Mouse (Mus musculus) midbrain, embryonic 12.5 days (tissue): Measurements from ENCODE around the gene Dnmt3a. TPM values are rescaled to one million over a fixed set of nuclear protein-coding genes. Genes with fewer than 3 reads are reported as not detected.
A peak's percentile ranks its signal among the peaks of the same experiment; 100 is the strongest.
"Not testable (repeated sequence)": the region's sequence is repeated elsewhere in the genome, so short reads cannot be mapped to it uniquely, and the experiment has no call there.

Source experiments
- ATAC-seq: fragments of 200-750 bp; cut with Nextera tagmentation; 2 replicates; pipeline ENCODE4 v1.8.0; 2017; ENCODE audit warnings: low read depth, moderate TSS enrichment, moderate library complexity; ENCODE audit not compliant: low FRiP score
- H3K27ac ChIP-seq: fragments of 300-500 bp; sonication (generic); replicated peaks from 2 replicates; pipeline ENCODE4 v1.5.1; 2016; ENCODE audit warnings: mild to moderate bottlenecking
- H3K27me3 ChIP-seq: fragments of 300-500 bp; sonication (generic); 2 replicates; pipeline ENCODE4 v1.6.1; 2016; ENCODE audit warnings: mild to moderate bottlenecking
- H3K36me3 ChIP-seq: fragments of 300-500 bp; sonication (generic); 2 replicates; pipeline ENCODE4 v1.6.1; 2016
- H3K4me1 ChIP-seq: fragments of 300-500 bp; sonication (generic); 2 replicates; pipeline ENCODE4 v1.6.1; 2016
- H3K4me2 ChIP-seq: fragments of 300-500 bp; sonication (generic); replicated peaks from 2 replicates; pipeline ENCODE4 v1.6.1; 2016; ENCODE audit warnings: mild to moderate bottlenecking, moderate library complexity
- H3K4me3 ChIP-seq: fragments of 300-500 bp; sonication (generic); 2 replicates; pipeline ENCODE4 v1.5.1; 2016; ENCODE audit warnings: mild to moderate bottlenecking
- H3K9ac ChIP-seq: fragments of 300-500 bp; sonication (generic); replicated peaks from 2 replicates; pipeline ENCODE4 v1.6.1; 2016; ENCODE audit warnings: mild to moderate bottlenecking, moderate library complexity
- H3K9me3 ChIP-seq: fragments of 300-500 bp; sonication (generic); 2 replicates; pipeline ENCODE4 v1.6.1; 2016; ENCODE audit warnings: mild to moderate bottlenecking
- WGBS: fragments of 180-500 bp; shearing (Covaris S2); methylation state at CpG from one replicate; pipeline ENCODE4 v1.1.7; 2016; 5-methylcytosine and 5-hydroxymethylcytosine counted together
- polyA plus RNA-seq: library from polyadenylated mRNA; unstranded; fragments of >200 nt; fragmentation: Nextera tagmentation; extraction: Ambion mirVana; gene quantifications from 2 replicates; pipeline ENCODE4 v1.2.1, GENCODE M21; 2016

Gene Dnmt3a
- polyA plus RNA-seq, 1 experiment from 2014 or later = 143 TPM

- 0 out of 2 replicates have a peak, but pooled peaks cover 3% of the 10 kb centered on the region for H3K4me1 ChIP-seq
- no peak overlapping the region for H3K9ac ChIP-seq
- WGBS = 69% methylated on average over 10 of the region's 10 CpGs
- peaks cover 44% of the 10 kb centered on the region for H3K36me3 ChIP-seq
- no peaks in the 10 kb centered on the region for H3K9me3 ChIP-seq
- no peak overlapping the region for H3K27ac ChIP-seq
- H3K4me2 ChIP-seq = no peak overlapping the region
- ATAC-seq = 0 out of 2 replicates have a peak, but pooled peaks have one; percentile 42
- no peak overlapping the region for H3K4me3 ChIP-seq
- no peaks in the 10 kb centered on the region for H3K27me3 ChIP-seq
Observed at GRCm38 (mm10) chr12:3910466-3911093, 104.8 kb downstream of the Dnmt3a start.

GRCm38 (mm10) chr12:3911831-3912348, 106.1 kb downstream of the Dnmt3a start:
- no peak overlapping the region for H3K27ac ChIP-seq
- no peaks in the 10 kb centered on the region for H3K9me3 ChIP-seq
- no peak overlapping the region for H3K9ac ChIP-seq
- no peak overlapping the region for H3K4me3 ChIP-seq
- no peak for ATAC-seq
- H3K36me3 ChIP-seq = peaks cover 31% of the 10 kb centered on the region
- H3K4me1 ChIP-seq = 0 out of 2 replicates have a peak, but pooled peaks cover 3% of the 10 kb centered on the region
- 93% methylated on average over 7 of the region's 7 CpGs for WGBS
- H3K4me2 ChIP-seq = no peak overlapping the region
- no peaks in the 10 kb centered on the region for H3K27me3 ChIP-seq

DNA sequence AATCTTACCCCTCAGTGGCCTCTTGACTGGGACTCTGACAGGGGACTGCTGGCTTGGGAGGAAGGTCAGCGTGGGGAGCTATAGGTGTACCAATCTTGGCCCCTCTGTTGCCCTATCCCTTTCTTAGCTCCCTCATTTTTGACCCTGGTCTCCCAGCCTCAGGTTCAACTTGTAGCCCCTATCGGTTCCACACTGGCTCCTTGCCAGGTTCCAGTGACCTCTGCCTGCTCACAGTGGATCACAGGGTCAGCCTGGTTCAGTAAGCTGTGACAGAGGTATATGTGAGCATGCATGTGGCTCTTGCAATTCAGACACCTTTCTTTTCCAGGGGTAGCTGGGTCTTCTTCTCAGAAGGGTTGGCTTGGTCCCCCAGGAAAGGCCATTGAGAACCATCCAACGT, 110.0 kb downstream of the Dnmt3a start:
- WGBS = 87% methylated on average over 3 of the region's 3 CpGs
- no peak overlapping the region for H3K9ac ChIP-seq
- ATAC-seq = no peak
- H3K4me2 ChIP-seq = no peak overlapping the region
- no peaks in the 10 kb centered on the region for H3K27me3 ChIP-seq
- no peaks in the 10 kb centered on the region for H3K36me3 ChIP-seq
- no peak overlapping the region for H3K27ac ChIP-seq
- H3K9me3 ChIP-seq = no peaks in the 10 kb centered on the region
- peaks cover 15% of the 10 kb centered on the region for H3K4me1 ChIP-seq
- H3K4me3 ChIP-seq = no peak overlapping the region

GRCm38 (mm10) chr12:3917668-3918341, 112.0 kb downstream of the Dnmt3a start:
- Histone ChIP-seq H3K9me3 (no peaks in the 10 kb centered on the region), H3K36me3 (no peaks in the 10 kb centered on the region), H3K4me1 (peaks cover 14% of the 10 kb centered on the region), H3K27ac (peak overlapping the region; percentile 39; the same call in 1 of the 2 replicates), H3K4me2 (peak overlapping the region; percentile 14), H3K4me3 (no peak overlapping the region), H3K9ac (no peak overlapping the region), H3K27me3 (no peaks in the 10 kb centered on the region)
- 21% methylated on average over 14 of the region's 14 CpGs for WGBS
- ATAC-seq = peak; percentile 77

GRCm38 (mm10) chr12:3918577-3918976, 112.8 kb downstream of the Dnmt3a start:
- ATAC-seq = no peak
- 78% methylated on average over 3 of the region's 3 CpGs for WGBS
- Histone ChIP-seq H3K27me3 (no peaks in the 10 kb centered on the region), H3K9me3 (no peaks in the 10 kb centered on the region), H3K4me3 (no peak overlapping the region), H3K36me3 (no peaks in the 10 kb centered on the region), H3K4me2 (no peak overlapping the region), H3K9ac (no peak overlapping the region), H3K27ac (no peak overlapping the region), H3K4me1 (peaks cover 12% of the 10 kb centered on the region)

GRCm38 (mm10) chr12:3919423-3919822, 113.6 kb downstream of the Dnmt3a start:
- no peak overlapping the region for H3K4me3 ChIP-seq

GRCm38 (mm10) chr12:3926127-3926526, 120.3 kb downstream of the Dnmt3a start:
- WGBS = 0% methylated on average over 1 of the region's 1 CpGs
- no peak for ATAC-seq
- H3K36me3 ChIP-seq = no peaks in the 10 kb centered on the region
- no peak overlapping the region for H3K4me2 ChIP-seq
- no peak overlapping the region for H3K27ac ChIP-seq
- H3K9ac ChIP-seq = no peak overlapping the region
- H3K4me1 ChIP-seq = no peaks in the 10 kb centered on the region
- 0 out of 2 replicates have a peak, but pooled peaks cover 4% of the 10 kb centered on the region for H3K27me3 ChIP-seq
- H3K4me3 ChIP-seq = no peak overlapping the region
- no peaks in the 10 kb centered on the region for H3K9me3 ChIP-seq

More at GRCm38 (mm10) chr12:3919423-3919822, 113.6 kb downstream of the Dnmt3a start:
- Histone ChIP-seq H3K9me3 (no peaks in the 10 kb centered on the region), H3K9ac (no peak overlapping the region), H3K4me2 (no peak overlapping the region), H3K4me1 (peaks cover 12% of the 10 kb centered on the region), H3K27me3 (no peaks in the 10 kb centered on the region), H3K27ac (no peak overlapping the region), H3K36me3 (no peaks in the 10 kb centered on the region)
- ATAC-seq = no peak
- WGBS = 88% methylated on average over 3 of the region's 3 CpGs

- H3K4me1 ChIP-seq = no peaks in the 10 kb centered on the region
- H3K27me3 ChIP-seq = 0 out of 2 replicates have a peak, but pooled peaks cover 4% of the 10 kb centered on the region
- H3K4me3 ChIP-seq = no peak overlapping the region
- ATAC-seq = no peak
- H3K27ac ChIP-seq = no peak overlapping the region
- 85% methylated on average over 3 of the region's 3 CpGs for WGBS
- H3K36me3 ChIP-seq = no peaks in the 10 kb centered on the region
- no peak overlapping the region for H3K9ac ChIP-seq
- H3K4me2 ChIP-seq = no peak overlapping the region
- H3K9me3 ChIP-seq = no peaks in the 10 kb centered on the region
Observed at GRCm38 (mm10) chr12:3928841-3929240, 123.0 kb downstream of the Dnmt3a start.

DNA sequence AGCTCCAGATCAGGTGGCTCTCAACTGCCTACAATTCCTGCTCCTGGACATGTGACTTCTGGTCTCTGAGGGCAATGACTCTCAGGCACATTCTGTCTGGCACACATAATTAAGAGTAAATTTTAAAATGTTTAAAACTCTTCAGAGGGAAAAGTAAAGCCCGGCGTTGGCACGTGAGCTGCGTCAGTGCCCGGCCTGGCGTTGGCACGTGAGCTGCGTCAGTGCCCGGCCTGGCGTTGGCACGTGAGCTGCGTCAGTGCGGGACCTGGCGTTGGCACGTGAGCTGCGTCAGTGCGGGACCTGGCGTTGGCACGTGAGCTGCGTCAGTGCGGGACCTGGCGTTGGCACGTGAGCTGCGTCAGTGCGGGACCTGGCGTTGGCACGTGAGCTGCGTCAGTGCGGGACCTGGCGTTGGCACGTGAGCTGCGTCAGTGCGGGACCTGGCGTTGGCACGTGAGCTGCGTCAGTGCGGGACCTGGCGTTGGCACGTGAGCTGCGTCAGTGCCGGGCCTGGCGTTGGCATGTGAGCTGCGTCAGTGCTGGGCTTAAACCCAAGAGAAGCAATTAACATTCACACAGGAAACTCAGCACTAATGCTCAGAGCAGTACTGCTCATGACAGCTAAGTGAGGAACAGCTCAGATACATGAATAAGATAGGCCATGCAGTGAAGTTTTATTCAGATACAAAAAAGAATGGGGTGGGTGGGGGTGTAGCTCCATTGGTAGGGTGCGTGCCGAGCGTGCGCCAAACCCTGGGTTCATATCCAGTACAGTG, 124.5 kb downstream of the Dnmt3a start:
- not testable (repeated sequence) for ATAC-seq, H3K27me3 ChIP-seq, H3K4me3 ChIP-seq, H3K36me3 ChIP-seq, H3K9ac ChIP-seq, H3K9me3 ChIP-seq, H3K27ac ChIP-seq, H3K4me1 ChIP-seq, H3K4me2 ChIP-seq
- 92% methylated on average over 38 of the region's 47 CpGs for WGBS

DNA sequence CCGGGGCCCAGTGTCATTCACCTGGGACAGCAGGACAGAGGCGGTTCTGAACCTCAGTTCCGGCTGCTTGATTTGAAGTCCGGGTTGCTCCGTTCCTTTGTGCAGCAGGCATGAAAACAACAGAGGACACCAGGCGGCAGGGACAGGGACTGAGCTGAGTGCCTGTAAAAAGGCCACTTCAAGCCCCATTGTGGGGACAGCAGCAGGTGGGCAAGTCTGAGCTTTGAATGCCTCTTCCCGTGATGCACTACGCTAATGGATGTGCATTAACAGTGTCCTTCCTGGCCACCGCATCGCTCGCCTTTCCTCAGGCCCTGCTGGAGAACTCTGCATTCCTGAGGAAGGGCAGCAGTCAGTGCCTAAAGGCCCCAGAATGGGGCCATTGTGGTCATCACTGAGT, 136.2 kb downstream of the Dnmt3a start:
- Histone ChIP-seq H3K9ac (no peak overlapping the region), H3K4me2 (peak overlapping the region; percentile 18; the same call in 1 of the 2 replicates), H3K4me3 (no peak overlapping the region), H3K36me3 (no peaks in the 10 kb centered on the region), H3K27ac (no peak overlapping the region), H3K9me3 (no peaks in the 10 kb centered on the region), H3K27me3 (peaks cover 21% of the 10 kb centered on the region), H3K4me1 (peaks cover 14% of the 10 kb centered on the region)
- ATAC-seq = 0 out of 2 replicates have a peak, but pooled peaks have one; percentile 27
- WGBS = 6% methylated on average over 11 of the region's 11 CpGs

DNA sequence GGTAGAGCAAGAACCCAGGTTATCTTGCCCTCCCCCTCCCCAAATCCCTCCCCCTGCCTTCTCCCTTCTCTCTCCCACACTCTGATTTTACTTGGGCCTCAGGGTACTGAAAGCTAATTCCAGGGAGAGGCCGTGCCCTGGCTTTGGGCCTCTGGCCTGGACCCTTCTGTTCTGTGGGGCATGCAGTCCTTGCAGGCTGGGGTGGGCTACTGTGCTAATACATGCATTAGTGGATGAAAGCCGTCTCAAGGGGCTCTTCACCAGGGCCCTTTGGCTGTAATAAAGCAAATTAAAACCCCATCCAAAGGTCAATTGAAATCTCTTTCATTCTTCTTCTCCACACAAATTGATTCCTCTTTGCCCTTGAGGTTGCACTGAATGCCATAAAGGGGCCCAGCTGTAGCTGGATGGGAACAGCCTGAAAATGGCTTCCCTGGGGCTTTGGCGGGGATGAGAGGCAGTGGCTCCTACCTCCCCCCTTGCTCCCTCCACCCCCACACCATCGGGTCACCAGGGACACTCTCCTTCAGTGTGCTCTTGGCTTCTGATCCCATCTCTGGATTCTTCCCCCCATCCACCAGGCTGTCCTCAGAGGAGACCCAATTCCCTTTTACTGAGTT, 138.8 kb downstream of the Dnmt3a start:
- no peak overlapping the region for H3K9ac ChIP-seq
- no peaks in the 10 kb centered on the region for H3K36me3 ChIP-seq
- no peaks in the 10 kb centered on the region for H3K9me3 ChIP-seq
- H3K27me3 ChIP-seq = peaks cover 32% of the 10 kb centered on the region
- no peak for ATAC-seq
- H3K4me3 ChIP-seq = no peak overlapping the region
- no peak overlapping the region for H3K27ac ChIP-seq
- 25% methylated on average over 4 of the region's 4 CpGs for WGBS
- H3K4me1 ChIP-seq = peaks cover 14% of the 10 kb centered on the region
- H3K4me2 ChIP-seq = no peak overlapping the region
